Mouse (Mus musculus): ENCODE measurements around the gene Ipo7.

GRCm38 (mm10) chr7:110087914-110088313 is 69.8 kb downstream of the Ipo7 start:
- no peak for TF ChIP-seq CTCF (IDR thresholded peaks at IDR 0.05; ENCODE audit: control insufficient read depth, insufficient read depth, insufficient replicate concordance, low read depth, low read length)
- no peak for TF ChIP-seq POLR2A (IDR thresholded peaks at IDR 0.05; ENCODE audit: control insufficient read depth, low read depth, low read length)
